Mouse (Mus musculus) testis, adult 2 months (tissue): Measurements from ENCODE around the gene Nr1h2.

ENCODE experiments used
- CTCF ChIP-seq: fragments of 200-500 bp; IDR thresholded peaks from 2 replicates; pipeline ENCODE4 v1.5.1; 2012; ENCODE audit warnings: low read depth, mild to moderate bottlenecking, inconsistent platforms, low read length, moderate library complexity; ENCODE audit not compliant: control insufficient read depth, insufficient read depth, insufficient replicate concordance
- POLR2A ChIP-seq: fragments of 200-500 bp; IDR thresholded peaks from 2 replicates; pipeline ENCODE4 v1.6.1; 2012; ENCODE audit warnings: low read depth, mild to moderate bottlenecking, inconsistent platforms, low read length, moderate library complexity; ENCODE audit not compliant: control insufficient read depth

DNA sequence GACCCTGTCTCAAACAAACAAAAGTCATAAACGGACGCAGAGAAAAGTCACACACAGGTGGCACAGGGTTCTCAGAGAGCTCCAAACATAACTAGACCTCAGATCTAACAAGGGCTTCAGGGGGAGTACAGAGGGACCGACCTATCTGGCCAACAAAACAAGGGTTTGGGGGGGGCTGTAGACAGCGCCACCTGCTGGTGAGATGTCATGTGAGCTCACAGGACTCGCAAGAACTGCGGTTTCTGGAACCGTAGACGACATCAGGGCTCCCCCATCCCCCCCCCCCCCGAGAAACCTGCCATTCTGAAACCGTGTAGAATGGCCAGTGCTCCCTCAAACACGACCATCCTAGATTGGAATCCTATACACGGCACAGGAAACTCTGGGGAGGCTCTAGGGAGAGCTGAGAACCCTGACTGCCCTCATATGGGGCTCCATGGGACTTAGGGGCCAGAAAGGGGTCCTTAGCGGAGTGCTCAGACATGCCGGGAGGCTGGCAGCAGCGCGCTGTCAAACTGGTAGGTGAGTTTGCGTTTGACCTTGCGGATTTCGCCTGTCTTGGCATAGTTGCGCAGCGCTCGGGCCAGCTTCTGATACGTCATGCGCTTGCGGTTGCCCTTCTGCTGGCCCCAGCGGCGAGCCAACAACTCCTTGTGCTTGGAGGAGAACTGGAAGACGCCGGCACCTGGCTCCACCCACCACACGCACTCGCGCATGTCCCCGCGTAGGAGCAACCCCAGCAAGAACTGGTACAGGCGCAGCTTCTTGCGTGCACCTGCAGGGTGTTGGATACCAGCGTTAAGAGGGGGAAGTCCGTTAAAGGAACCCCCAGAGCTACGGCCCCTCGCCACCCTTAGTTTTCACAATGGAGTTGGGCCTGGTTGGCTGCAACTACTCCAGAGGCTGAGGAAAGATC is 26.0 kb downstream of the Nr1h2 start:
- peak; percentile 83; the same call in 1 of the 2 replicates for TF ChIP-seq CTCF
- no peak for TF ChIP-seq POLR2A
